Mouse (Mus musculus) hindbrain, embryonic 13.5 days (tissue): ENCODE measurements around the gene Xpo4. TPM values are rescaled to one million over a fixed set of nuclear protein-coding genes. Genes with fewer than 3 reads are reported as not detected.

Experiments
- ATAC-seq: fragments of 200-750 bp; cut with Nextera tagmentation; 2 replicates; pipeline ENCODE4 v1.8.0; 2017; ENCODE audit warnings: moderate TSS enrichment; ENCODE audit not compliant: low FRiP score
- H3K27ac ChIP-seq: fragments of 300-500 bp; sonication (generic); 2 replicates; pipeline ENCODE4 v1.5.1; 2015; ENCODE audit warnings: inconsistent platforms, mild to moderate bottlenecking, moderate library complexity
- H3K27me3 ChIP-seq: fragments of 300-500 bp; sonication (generic); 2 replicates; pipeline ENCODE4 v1.6.1; 2015; ENCODE audit warnings: mild to moderate bottlenecking, inconsistent platforms
- H3K36me3 ChIP-seq: fragments of 300-500 bp; sonication (generic); 2 replicates; pipeline ENCODE4 v1.6.1; 2015; ENCODE audit warnings: mild to moderate bottlenecking, inconsistent platforms
- H3K4me1 ChIP-seq: fragments of 300-500 bp; sonication (generic); replicated peaks from 2 replicates; pipeline ENCODE4 v1.6.1; 2015; ENCODE audit warnings: inconsistent platforms
- H3K4me2 ChIP-seq: fragments of 300-500 bp; sonication (generic); 2 replicates; pipeline ENCODE4 v1.6.1; 2015; ENCODE audit warnings: inconsistent platforms, mild to moderate bottlenecking, moderate library complexity
- H3K4me3 ChIP-seq: fragments of 300-500 bp; sonication (generic); 2 replicates; pipeline ENCODE4 v1.5.1; 2015; ENCODE audit warnings: mild to moderate bottlenecking, inconsistent platforms
- H3K9ac ChIP-seq: fragments of 300-500 bp; sonication (generic); 2 replicates; pipeline ENCODE4 v1.6.1; 2015; ENCODE audit warnings: mild to moderate bottlenecking, inconsistent platforms
- H3K9me3 ChIP-seq: fragments of 300-500 bp; sonication (generic); 2 replicates; pipeline ENCODE4 v1.6.1; 2016; ENCODE audit warnings: inconsistent platforms
- WGBS: fragments of 180-500 bp; shearing (Covaris S2); methylation state at CpG from one replicate; pipeline ENCODE4 v1.1.7; 2015; 5-methylcytosine and 5-hydroxymethylcytosine counted together
- polyA plus RNA-seq: library from polyadenylated mRNA; unstranded; fragments of >200 nt; fragmentation: Nextera tagmentation; extraction: Ambion mirVana; gene quantifications from 2 replicates; pipeline ENCODE4 v1.2.1, GENCODE M21; 2015

The Xpo4 gene
- polyA plus RNA-seq, 1 experiment from 2014 or later, result 14.9 TPM

DNA sequence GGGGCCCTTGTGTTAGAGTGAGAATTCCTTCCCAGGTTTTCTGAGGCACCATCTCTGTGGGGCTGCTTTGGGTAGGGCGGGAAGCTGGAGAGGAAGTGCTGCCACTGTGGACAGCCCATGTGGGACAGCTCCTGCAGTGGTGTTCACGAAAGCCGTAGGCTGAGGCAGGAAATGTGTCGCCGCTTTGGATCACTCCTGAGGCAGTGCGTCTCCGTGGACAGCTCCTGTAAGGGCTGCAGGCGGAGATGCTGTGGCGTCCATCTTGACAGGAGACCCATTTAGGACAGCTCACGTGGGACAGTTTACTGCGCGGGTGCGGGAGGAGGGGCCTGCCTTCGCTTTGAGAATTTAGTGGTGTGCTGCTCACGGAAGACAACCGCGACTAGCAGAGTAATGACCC lies 119.7 kb downstream of the Xpo4 start:
- Histone ChIP-seq H3K36me3 (peaks cover 44% of the 10 kb centered on the region), H3K9me3 (peaks cover 7% of the 10 kb centered on the region; the same call in 1 of the 2 replicates), H3K4me1 (no peaks in the 10 kb centered on the region), H3K4me3 (no peak overlapping the region), H3K27ac (no peak overlapping the region), H3K27me3 (peaks cover 6% of the 10 kb centered on the region; the same call in 1 of the 2 replicates), H3K4me2 (no peak overlapping the region), H3K9ac (no peak overlapping the region)
- ATAC-seq, result no peak
- WGBS, result 87% methylated on average over 17 of the region's 17 CpGs

DNA sequence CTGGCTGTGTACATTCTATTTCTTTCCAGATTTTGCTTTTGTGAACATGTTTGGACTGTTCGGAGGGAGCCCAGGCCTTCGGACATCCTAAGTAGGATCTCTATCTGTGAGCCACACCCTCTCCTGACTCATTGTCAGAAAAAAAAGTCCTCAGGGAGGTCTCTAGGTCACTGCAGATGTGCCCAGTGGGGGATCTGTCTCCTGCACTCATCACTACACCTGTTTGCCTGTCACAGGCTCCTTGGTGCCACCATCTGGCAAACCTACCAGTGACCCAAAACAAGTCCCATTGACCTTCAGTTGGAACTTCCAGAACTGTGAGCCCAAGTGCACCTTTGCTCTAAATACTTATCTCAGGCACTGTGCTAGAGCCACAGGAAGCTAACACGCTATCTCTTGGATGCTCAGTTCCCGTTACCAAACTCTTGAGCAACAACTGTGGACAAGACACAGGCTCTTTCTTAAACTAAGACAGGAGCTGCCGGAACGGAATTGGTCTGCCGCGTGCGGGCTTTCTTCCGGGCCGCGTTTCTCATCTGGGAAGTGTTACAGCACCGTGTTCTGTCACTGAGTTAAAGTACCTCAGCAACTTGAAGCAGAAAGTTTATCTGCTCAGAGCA lies 121.7 kb downstream of the Xpo4 start:
- H3K4me2 ChIP-seq, result no peak overlapping the region
- no peak overlapping the region for H3K4me3 ChIP-seq
- peaks cover 27% of the 10 kb centered on the region for H3K36me3 ChIP-seq
- peaks cover 6% of the 10 kb centered on the region; the same call in 1 of the 2 replicates for H3K27me3 ChIP-seq
- ATAC-seq, result no peak
- no peak overlapping the region for H3K9ac ChIP-seq
- 94% methylated on average over 13 of the region's 13 CpGs for WGBS
- no peak overlapping the region for H3K27ac ChIP-seq
- peaks cover 7% of the 10 kb centered on the region; the same call in 1 of the 2 replicates for H3K9me3 ChIP-seq
- no peaks in the 10 kb centered on the region for H3K4me1 ChIP-seq

DNA sequence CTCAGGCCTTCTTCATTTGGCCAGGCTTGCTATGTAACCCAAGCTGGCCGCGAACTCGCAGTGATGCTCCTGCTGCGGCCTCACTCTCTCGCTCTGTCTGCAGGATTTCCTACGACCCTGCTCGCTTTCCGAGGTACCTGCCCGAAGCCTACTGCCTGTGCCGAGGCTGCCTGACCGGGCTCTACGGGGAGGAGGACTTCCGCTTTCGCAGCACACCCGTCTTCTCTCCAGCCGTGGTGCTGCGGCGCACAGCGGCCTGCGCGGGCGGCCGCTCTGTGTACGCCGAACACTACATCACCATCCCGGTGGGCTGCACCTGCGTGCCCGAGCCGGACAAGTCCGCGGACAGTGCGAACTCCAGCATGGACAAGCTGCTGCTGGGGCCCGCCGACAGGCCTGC lies 123.0 kb downstream of the Xpo4 start:
- no peak for ATAC-seq
- 0 out of 2 replicates have a peak overlapping the region, but pooled peaks have one; percentile 10 for H3K4me2 ChIP-seq
- H3K36me3 ChIP-seq, result peaks cover 21% of the 10 kb centered on the region
- H3K9me3 ChIP-seq, result peaks cover 7% of the 10 kb centered on the region; the same call in 1 of the 2 replicates
- peaks cover 12% of the 10 kb centered on the region for H3K27me3 ChIP-seq
- no peak overlapping the region for H3K9ac ChIP-seq
- no peak overlapping the region for H3K27ac ChIP-seq
- peaks cover 7% of the 10 kb centered on the region for H3K4me1 ChIP-seq
- H3K4me3 ChIP-seq, result no peak overlapping the region
- 59% methylated on average over 34 of the region's 34 CpGs for WGBS

DNA sequence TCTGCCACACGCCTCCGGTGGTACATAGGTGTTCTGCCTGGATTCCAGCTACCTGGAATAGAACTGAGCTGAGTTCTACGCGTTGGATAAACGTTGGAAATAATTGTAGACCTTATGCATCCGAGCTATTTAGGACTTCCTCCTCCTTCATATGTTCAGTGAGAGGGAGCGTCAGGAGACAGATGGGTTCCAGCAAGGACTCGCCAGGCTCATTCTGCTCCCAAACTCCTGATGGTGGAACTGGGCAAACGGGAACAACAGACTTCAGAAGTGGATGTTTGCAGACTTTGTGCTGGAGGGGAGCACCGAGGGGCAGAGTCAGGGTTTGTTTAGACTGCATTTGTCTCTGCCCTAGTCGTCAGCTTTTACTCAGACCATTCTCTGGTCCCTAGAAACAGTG lies 124.5 kb downstream of the Xpo4 start:
- Histone ChIP-seq H3K9me3 (peaks cover 7% of the 10 kb centered on the region; the same call in 1 of the 2 replicates), H3K27me3 (peaks cover 18% of the 10 kb centered on the region), H3K27ac (no peak overlapping the region), H3K9ac (no peak overlapping the region), H3K36me3 (peaks cover 20% of the 10 kb centered on the region), H3K4me3 (no peak overlapping the region), H3K4me2 (no peak overlapping the region), H3K4me1 (peaks cover 20% of the 10 kb centered on the region)
- 86% methylated on average over 11 of the region's 11 CpGs for WGBS
- no peak for ATAC-seq

DNA sequence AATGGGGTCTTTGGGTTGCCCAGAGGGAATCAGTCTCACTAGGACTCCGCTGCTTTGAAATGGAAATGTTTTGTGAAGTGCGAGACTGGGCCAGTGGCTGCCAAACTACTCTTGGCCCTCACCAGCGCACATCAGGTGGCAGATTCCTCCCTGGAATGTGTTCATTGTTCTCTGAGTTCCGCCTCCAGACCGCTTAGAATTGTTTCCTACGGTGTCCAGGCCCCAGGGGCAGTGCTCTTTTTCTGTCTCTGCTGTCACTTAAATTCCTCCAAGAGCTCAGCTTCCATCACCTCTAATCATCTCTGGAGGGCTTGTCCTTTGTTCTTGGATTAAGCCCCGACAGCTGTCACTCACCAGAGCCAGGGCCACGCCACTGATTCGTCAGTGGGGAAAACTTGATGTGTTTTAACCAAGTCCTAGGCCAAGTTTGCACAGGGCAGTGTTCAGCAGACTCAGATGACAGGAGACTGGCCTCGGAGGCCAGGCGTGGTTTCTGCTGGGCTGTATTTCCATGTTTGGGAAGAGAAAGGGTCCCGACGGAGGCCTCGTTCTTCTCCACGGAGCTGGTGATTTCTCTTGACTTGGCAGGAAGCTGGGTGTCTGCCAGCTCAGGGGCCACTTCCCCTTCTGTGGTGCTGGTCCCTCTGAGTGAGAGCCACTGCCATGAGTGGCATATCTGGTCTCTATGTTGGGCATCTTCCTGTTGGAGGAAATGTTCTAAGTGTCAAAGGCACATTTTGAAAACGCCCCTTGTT lies 127.8 kb downstream of the Xpo4 start:
- peaks cover 39% of the 10 kb centered on the region for H3K4me1 ChIP-seq
- peaks cover 6% of the 10 kb centered on the region; the same call in 1 of the 2 replicates for H3K9me3 ChIP-seq
- H3K9ac ChIP-seq, result no peak overlapping the region
- peak; percentile 37; the same call in 1 of the 2 replicates for ATAC-seq
- H3K4me3 ChIP-seq, result no peak overlapping the region
- no peak overlapping the region for H3K27ac ChIP-seq
- peaks cover 37% of the 10 kb centered on the region for H3K27me3 ChIP-seq
- H3K4me2 ChIP-seq, result peak overlapping the region; percentile 8; the same call in 1 of the 2 replicates
- H3K36me3 ChIP-seq, result peaks cover 7% of the 10 kb centered on the region
- WGBS, result 4% methylated on average over 16 of the region's 16 CpGs

DNA sequence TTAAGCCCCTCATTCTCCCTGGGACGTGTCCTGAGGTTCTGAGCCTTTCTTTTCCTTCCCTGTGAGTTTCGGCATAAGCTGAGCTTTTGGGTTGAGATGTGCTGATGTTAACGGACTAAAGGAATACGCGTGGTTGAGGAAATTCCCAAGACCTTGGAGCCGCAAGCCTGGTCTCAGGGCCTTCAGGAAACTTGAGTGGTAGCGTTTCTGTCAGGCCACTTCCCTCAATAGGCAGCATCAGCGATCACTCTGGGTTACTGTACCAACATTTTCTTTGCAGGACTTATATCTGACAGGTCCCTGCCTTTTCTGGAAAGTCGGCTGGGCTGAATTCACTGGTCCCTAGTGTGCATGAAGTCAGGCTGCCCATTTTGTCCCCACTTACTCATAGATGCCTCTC lies 128.4 kb downstream of the Xpo4 start:
- Histone ChIP-seq H3K36me3 (0 out of 2 replicates have a peak, but pooled peaks cover under 1% of the 10 kb centered on the region), H3K27ac (no peak overlapping the region), H3K27me3 (peaks cover 33% of the 10 kb centered on the region), H3K4me3 (no peak overlapping the region), H3K9me3 (no peaks in the 10 kb centered on the region), H3K4me1 (peaks cover 39% of the 10 kb centered on the region), H3K4me2 (no peak overlapping the region), H3K9ac (no peak overlapping the region)
- 31% methylated on average over 9 of the region's 9 CpGs for WGBS
- ATAC-seq, result no peak

DNA sequence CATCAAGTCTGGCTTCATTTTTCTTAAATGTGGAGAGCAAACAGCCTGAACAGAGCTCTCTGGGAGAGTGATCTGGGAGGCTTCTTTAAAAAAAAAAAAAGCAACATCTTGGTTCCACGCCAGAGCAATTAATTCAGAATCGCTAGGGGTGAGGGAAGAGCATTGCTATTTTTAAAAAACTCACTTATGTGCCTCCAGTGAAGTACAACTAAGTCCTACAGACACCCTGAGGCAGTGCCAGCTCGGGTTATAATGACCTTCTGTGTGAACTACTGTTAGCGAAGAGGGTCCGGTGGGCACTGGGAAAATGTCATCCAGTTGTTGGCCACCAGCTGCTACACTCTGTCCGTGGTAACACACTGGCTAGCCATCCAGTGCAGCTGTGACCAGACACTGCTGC lies 129.6 kb downstream of the Xpo4 start:
- no peak overlapping the region for H3K4me2 ChIP-seq
- H3K9me3 ChIP-seq, result no peaks in the 10 kb centered on the region
- no peak for ATAC-seq
- H3K27ac ChIP-seq, result no peak overlapping the region
- H3K4me3 ChIP-seq, result no peak overlapping the region
- H3K4me1 ChIP-seq, result peaks cover 39% of the 10 kb centered on the region
- 53% methylated on average over 6 of the region's 6 CpGs for whole genome bisulfite sequencing
- H3K9ac ChIP-seq, result no peak overlapping the region
- peaks cover 35% of the 10 kb centered on the region for H3K27me3 ChIP-seq
- no peaks in the 10 kb centered on the region for H3K36me3 ChIP-seq

DNA sequence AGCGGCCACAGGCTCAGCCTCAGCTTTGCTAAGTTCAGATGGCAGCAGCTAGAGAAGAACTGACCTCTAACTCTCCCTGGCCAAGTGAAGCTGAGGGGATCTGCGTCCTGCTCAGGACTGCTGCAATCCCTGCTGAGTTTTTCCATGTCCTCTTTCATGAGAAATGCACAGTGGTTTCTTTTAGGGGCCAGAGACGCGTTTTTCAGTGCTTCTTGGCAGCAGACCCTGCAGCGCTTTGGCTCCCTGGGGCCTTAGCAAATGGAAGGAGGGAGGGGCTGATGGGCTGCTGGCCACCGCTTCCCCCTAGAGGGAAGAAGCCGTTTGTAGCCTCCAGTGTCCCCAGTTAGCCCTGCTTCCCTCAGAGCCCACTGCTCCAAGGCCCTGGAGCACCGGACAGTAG lies 130.3 kb downstream of the Xpo4 start:
- 0 out of 2 replicates have a peak overlapping the region, but pooled peaks have one; percentile 19 for H3K9ac ChIP-seq

DNA sequence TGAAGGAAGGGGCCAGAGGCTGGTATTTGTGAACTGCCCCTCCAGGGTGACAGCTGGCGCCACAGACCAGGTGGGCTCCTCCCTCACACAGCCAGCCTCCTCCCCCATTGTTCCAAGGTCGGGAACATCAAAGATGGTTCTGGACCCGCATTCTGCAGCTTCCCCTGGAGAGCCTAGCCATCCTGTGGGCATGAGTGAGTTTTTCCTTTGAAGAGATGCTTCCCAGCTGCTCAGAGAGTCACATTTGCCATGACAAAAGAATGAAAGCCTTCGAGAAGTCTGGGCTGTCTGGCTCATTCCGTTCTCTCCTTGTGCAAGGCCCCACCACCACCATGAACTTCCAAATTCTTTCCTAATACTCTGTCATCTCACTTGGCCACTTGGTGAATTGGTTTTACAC lies 130.9 kb downstream of the Xpo4 start:
- WGBS, result 5% methylated on average over 5 of the region's 5 CpGs
- H3K27me3 ChIP-seq, result peaks cover 35% of the 10 kb centered on the region
- H3K27ac ChIP-seq, result no peak overlapping the region
- no peak overlapping the region for H3K4me3 ChIP-seq
- no peaks in the 10 kb centered on the region for H3K9me3 ChIP-seq
- no peaks in the 10 kb centered on the region for H3K36me3 ChIP-seq
- H3K9ac ChIP-seq, result 0 out of 2 replicates have a peak overlapping the region, but pooled peaks have one; percentile 19
- no peak overlapping the region for H3K4me2 ChIP-seq
- no peak for ATAC-seq
- peaks cover 43% of the 10 kb centered on the region for H3K4me1 ChIP-seq

More for the DNA sequence above, 130.3 kb downstream of the Xpo4 start:
- 3% methylated on average over 8 of the region's 8 CpGs for WGBS
- Histone ChIP-seq H3K4me2 (no peak overlapping the region), H3K9me3 (no peaks in the 10 kb centered on the region), H3K4me3 (no peak overlapping the region), H3K27me3 (peaks cover 35% of the 10 kb centered on the region), H3K27ac (0 out of 2 replicates have a peak overlapping the region, but pooled peaks have one; percentile 23), H3K36me3 (no peaks in the 10 kb centered on the region), H3K4me1 (peaks cover 39% of the 10 kb centered on the region)
- ATAC-seq, result peak; percentile 40; the same call in 1 of the 2 replicates

DNA sequence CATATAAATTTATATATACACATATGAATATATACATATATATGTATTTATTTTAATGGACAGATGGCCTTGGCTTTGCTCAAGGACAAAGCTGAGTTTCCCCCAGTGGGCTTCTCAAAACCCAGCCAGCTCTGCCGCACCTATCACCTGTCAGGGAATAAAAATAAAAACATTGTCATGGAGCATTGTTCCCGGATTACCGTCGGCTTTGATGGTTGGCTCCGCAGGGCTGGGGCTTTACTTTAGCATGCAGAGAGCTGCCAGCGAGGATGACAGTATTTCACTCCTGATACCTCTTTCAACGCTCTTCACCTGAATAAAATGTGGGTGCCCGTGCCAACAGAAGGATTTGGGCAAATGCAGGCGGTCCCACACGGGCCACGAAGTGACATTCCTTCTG lies 131.4 kb downstream of the Xpo4 start:
- Histone ChIP-seq H3K27me3 (peaks cover 35% of the 10 kb centered on the region), H3K36me3 (no peaks in the 10 kb centered on the region), H3K4me2 (no peak overlapping the region), H3K4me3 (no peak overlapping the region), H3K4me1 (peaks cover 43% of the 10 kb centered on the region), H3K9ac (no peak overlapping the region), H3K27ac (no peak overlapping the region), H3K9me3 (no peaks in the 10 kb centered on the region)
- 14% methylated on average over 11 of the region's 11 CpGs for WGBS
- ATAC-seq, result no peak

DNA sequence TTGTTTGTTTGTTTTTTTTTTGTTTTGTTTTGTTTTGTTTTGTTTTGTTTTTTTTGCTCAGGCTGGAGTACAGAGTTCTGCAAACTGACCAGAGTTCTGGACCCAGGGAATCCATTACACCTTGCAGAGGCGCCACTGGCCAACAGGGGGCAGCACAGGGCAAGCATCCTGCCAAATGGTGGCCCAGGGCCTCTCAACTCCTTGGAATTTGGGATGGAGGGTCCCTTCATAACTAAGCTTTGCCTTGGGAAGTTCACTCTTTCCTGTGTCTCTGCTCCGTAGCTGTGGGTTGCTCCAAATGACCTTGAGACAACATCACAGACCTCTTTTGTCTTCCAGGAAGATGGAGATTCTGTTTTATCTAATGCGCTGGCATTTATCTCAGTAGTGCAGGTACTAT lies 132.0 kb downstream of the Xpo4 start:
- Histone ChIP-seq H3K27ac (no peak overlapping the region), H3K4me2 (no peak overlapping the region), H3K9ac (no peak overlapping the region), H3K27me3 (peaks cover 35% of the 10 kb centered on the region), H3K4me1 (peaks cover 43% of the 10 kb centered on the region), H3K4me3 (no peak overlapping the region), H3K9me3 (no peaks in the 10 kb centered on the region), H3K36me3 (no peaks in the 10 kb centered on the region)
- 34% methylated on average over 3 of the region's 3 CpGs for WGBS
- ATAC-seq, result no peak

DNA sequence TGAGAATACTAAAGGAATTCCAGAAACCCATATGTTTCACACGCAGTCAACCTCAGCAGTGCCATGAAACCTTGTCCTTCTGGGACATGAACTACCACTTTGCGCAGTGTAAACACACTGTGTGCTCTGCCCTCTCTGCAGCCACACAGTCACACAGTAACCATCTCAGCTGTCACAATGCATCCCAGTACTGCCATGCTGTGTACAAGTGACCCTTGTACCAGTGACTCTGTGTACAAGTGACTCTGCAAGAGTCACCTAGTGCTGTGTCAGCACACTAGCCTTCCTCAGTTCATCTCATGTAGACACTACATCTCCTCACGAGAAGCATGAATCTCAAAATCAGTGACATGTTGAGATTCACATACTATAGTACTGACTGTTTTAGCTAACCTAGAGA lies 132.7 kb downstream of the Xpo4 start:
- Histone ChIP-seq H3K27me3 (peaks cover 32% of the 10 kb centered on the region), H3K9ac (no peak overlapping the region), H3K36me3 (no peaks in the 10 kb centered on the region), H3K4me2 (no peak overlapping the region), H3K4me3 (no peak overlapping the region), H3K9me3 (no peaks in the 10 kb centered on the region), H3K27ac (no peak overlapping the region), H3K4me1 (peaks cover 40% of the 10 kb centered on the region)
- no peak for ATAC-seq
- 95% methylated on average over 3 of the region's 3 CpGs for WGBS
